Mouse (Mus musculus) cerebellum, adult 2 months (tissue): Measurements from ENCODE around the gene 4933430I17Rik. TPM values are rescaled to one million over a fixed set of nuclear protein-coding genes. Genes with fewer than 3 reads are reported as not detected.
"Not testable (repeated sequence)": the region's sequence is repeated elsewhere in the genome, so short reads cannot be mapped to it uniquely, and the experiment has no call there.

ENCODE experiments used
- DNase-seq, 2 experiments: peaks; one replicate each; pipeline ENCODE4 v3.0.0; 2021
- H3K27ac ChIP-seq: fragments of 200-500 bp; 2 replicates; pipeline ENCODE4 v1.5.1; 2012; ENCODE audit warnings: low read length, control low read depth, inconsistent platforms; ENCODE audit not compliant: insufficient read depth
- H3K27me3 ChIP-seq: fragments of 200-500 bp; 2 replicates; pipeline ENCODE4 v1.6.1; 2012; ENCODE audit warnings: inconsistent platforms, mild to moderate bottlenecking, low read length, moderate library complexity; ENCODE audit not compliant: control insufficient read depth, insufficient read depth
- H3K4me1 ChIP-seq: fragments of 200-500 bp; 2 replicates; pipeline ENCODE4 v1.6.1; 2011; ENCODE audit warnings: low read length; ENCODE audit not compliant: control insufficient read depth, insufficient read depth
- H3K4me3 ChIP-seq: fragments of 200-500 bp; replicated peaks from 2 replicates; pipeline ENCODE3; 2011; ENCODE audit warnings: mild to moderate bottlenecking, low read depth, low read length, control low read depth; ENCODE audit not compliant: insufficient read depth
- CTCF ChIP-seq: fragments of 200-500 bp; IDR thresholded peaks from 2 replicates; pipeline ENCODE4 v1.5.1; 2011; ENCODE audit warnings: low read depth, mild to moderate bottlenecking, control low read depth, low read length, moderate library complexity, borderline replicate concordance; ENCODE audit not compliant: insufficient read depth
- POLR2A ChIP-seq: fragments of 200-500 bp; IDR thresholded peaks from 2 replicates; pipeline ENCODE4 v1.6.1; 2011; ENCODE audit warnings: low read length, control low read depth, borderline replicate concordance; ENCODE audit not compliant: insufficient read depth
- WGBS: fragments of 180-500 bp; shearing (Covaris S2); methylation state at CpG from one replicate; pipeline ENCODE4 v1.1.7; 2018; 5-methylcytosine and 5-hydroxymethylcytosine counted together
- polyA plus RNA-seq: library from polyadenylated mRNA; depleted of rRNA; stranded (reverse); fragments of >200 nt; gene quantifications from 2 replicates; pipeline ENCODE4 v1.2.3, GENCODE M21; 2012; rRNA removed

Gene 4933430I17Rik
- polyA plus RNA-seq: 0.52 and 0.72 TPM in 2 replicates

DNA sequence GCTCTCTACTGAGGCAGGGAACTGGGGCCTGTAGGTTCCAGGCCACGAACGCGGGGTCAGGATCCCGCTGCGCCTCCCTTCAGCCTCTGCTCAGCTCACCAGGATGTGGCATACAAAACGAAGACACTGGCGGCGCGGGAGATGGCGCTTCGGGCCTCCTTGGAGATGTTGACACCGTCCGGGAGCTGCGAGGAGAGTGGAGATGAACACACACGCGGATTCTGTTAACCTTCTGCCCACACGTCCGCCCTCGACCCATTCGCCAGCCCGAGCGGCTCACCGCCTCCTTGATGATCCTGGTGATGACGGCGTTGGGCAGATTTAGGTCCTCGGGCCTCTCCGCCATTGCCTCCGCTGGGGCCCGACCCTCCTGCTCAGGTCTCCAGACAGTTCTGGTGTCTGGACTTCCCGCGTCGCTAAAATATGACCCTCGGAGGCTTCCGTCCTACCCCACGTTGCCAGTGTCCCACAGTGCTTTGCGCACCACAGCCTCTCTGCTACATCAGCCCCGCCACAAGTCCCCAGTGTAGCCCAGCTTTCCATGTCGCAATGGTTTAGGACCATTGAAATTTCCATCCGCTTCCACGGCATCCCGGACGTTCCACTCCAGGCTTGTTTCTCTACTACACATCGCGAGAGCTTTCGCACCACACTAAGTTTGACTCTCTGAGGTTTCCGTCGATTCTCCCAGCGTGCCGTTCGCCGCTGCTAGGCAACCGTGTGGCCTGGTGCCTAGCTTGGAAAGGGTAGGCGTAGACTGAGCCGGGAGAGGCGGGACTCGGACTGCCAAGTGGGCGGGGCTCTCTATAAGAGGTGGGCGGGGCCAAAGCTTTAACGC, at the start of gene 4933430I17Rik, which contains the start of gene Pole3:
TSS of gene 4933430I17Rik (plus strand) at position 719 of the 838 bp plus-strand sequence.
TSS of gene Pole3 (minus strand) at position 418 of the 838 bp plus-strand sequence.
- WGBS: under 1% methylated on average over 59 of the region's 59 CpGs
- DNase-seq: peak; percentile 96 to 98
- TF ChIP-seq CTCF: no peak
- TF ChIP-seq POLR2A: no peak
- peaks cover 3% of the 10 kb centered on the region; the same call in 1 of the 2 replicates for H3K4me1 ChIP-seq
- H3K4me3 ChIP-seq: peak within 1 kb of the TSS; percentile 94
- H3K27me3 ChIP-seq: no peaks in the 10 kb centered on the region
- H3K27ac ChIP-seq: peak within 1 kb of the TSS; percentile 100

DNA sequence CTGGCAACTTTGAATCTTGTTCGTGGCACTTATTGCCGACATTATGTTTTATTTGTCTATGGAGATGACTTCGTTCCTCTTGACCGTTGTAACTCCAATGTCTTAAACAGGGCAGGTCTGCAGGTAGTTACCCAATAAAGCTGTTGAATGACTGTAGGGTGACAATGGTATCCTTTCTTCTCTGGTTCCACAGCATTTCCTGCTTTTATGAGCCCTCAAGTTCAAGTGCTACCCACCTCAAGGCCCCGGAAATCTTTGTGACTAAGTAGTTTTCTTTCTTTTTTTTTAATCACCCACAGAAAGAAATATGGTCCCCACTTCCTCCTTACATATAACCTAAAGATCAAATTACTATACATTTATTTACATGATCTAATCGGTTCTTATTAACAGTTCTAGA, 49.4 kb upstream of the 4933430I17Rik start:
- TF ChIP-seq CTCF: no peak
- TF ChIP-seq POLR2A: no peak
- DNase-seq: no peak
- 94% methylated on average over 6 of the region's 6 CpGs for whole genome bisulfite sequencing
- Histone ChIP-seq H3K27me3 (no peaks in the 10 kb centered on the region), H3K27ac (no peak overlapping the region), H3K4me3 (no peak overlapping the region), H3K4me1 (0 out of 2 replicates have a peak, but pooled peaks cover 3% of the 10 kb centered on the region)

DNA sequence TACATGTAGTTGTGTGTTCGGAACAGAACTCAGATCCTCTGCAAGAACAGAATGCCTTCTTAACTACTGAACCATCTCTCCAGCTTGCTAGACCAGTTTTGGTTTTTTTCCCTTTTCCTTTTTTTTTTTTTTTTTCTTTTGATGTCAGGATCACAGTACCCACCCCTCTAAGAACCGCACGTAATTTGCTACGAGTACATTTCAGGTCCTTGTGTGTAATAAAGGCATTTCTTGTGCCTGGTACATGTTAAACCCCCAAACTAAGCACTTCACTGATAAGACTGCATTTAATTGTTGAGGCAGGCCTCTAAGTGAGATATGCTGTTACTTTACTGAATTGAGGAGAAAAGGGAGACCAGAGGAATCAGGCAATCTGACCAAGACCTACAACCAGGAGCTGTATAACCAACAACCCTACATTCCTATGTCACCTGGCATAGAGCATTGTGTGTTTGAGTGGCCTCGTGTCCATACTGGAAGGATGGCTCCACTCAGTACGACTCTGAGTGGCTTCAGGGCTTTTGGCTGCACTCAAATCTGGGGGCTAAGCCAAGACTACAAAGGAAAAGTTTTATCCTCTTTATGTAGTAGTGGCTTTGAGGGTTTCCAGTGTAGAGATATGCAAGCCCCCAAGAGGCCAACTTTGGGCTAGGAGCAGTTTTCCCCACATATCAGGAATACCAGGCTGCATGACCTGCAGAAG, 47.5 kb upstream of the 4933430I17Rik start:
- Histone ChIP-seq H3K27ac (no peak overlapping the region), H3K27me3 (no peaks in the 10 kb centered on the region), H3K4me3 (no peak overlapping the region), H3K4me1 (0 out of 2 replicates have a peak, but pooled peaks cover 3% of the 10 kb centered on the region)
- TF ChIP-seq CTCF: no peak
- TF ChIP-seq POLR2A: no peak
- DNase-seq: no peak
- WGBS: 85% methylated on average over 6 of the region's 6 CpGs

DNA sequence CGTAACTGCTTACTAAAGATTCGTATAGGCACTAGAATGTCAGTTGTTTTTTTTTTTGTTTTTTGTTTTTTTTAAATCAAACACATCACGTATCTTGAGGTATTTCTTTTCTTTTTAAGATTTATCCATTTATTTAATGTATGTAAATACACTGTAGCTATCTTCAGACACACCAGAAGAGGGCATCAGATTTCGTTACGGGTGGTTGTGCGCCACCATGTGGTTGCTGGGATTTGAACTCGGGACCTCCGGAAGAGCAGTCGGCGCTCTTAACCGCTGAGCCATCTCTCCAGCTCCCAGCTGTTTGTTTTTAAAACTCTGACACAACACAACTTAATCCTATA, 45.6 kb upstream of the 4933430I17Rik start:
- not testable (repeated sequence) for H3K27me3 ChIP-seq
- 13% methylated on average over 11 of the region's 11 CpGs for WGBS
- TF ChIP-seq CTCF: peak; percentile 34

DNA sequence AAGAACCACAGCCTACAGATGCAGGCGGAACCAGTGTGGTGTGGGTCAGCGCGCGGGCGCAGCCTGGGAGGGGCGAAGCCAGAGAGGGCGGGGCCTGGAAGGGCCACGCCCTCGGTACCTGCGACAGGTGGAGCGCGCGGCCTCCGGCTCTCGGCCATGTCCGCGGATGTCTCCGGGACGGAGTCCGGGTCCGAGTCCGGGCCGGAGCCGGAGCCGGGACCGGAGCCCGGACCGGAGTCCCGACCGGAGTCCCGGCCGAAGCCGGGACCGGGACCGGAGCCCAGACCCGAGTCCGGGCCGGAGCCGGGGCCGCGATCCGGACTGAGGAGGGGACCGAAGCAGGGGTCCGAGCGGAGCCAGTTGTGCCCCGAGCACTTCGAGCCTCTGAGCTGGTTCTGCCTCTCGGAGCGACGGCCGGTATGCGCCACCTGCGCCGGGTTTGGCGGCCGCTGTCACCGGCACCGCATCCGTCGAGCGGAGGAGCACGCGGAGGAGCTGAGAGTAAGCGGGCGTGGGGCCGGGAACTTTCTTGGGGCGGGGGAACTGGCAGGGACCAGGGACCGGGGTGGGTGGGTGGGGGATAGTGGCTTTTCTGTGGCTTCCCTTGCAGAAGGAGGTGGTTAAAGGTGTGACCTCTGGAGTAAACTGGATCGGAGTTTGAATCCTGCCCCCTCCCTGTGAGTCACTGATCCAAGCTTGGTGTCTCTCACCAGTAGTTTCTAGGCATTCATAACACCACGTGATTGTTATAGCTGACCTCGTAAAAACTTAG, 45.0 kb upstream of the 4933430I17Rik start, which contains the start of gene Bspry:
TSS of gene Bspry (plus strand) at position 117 of the 772 bp plus-strand sequence.
- H3K4me3 ChIP-seq: peak within 1 kb of the TSS; percentile 63
- WGBS: 3% methylated on average over 71 of the region's 71 CpGs

More for the DNA sequence above, 45.6 kb upstream of the 4933430I17Rik start:
- DNase-seq, H3K4me1 ChIP-seq, H3K27ac ChIP-seq: not testable (repeated sequence)
- peak overlapping the region; percentile 63 for H3K4me3 ChIP-seq

DNA sequence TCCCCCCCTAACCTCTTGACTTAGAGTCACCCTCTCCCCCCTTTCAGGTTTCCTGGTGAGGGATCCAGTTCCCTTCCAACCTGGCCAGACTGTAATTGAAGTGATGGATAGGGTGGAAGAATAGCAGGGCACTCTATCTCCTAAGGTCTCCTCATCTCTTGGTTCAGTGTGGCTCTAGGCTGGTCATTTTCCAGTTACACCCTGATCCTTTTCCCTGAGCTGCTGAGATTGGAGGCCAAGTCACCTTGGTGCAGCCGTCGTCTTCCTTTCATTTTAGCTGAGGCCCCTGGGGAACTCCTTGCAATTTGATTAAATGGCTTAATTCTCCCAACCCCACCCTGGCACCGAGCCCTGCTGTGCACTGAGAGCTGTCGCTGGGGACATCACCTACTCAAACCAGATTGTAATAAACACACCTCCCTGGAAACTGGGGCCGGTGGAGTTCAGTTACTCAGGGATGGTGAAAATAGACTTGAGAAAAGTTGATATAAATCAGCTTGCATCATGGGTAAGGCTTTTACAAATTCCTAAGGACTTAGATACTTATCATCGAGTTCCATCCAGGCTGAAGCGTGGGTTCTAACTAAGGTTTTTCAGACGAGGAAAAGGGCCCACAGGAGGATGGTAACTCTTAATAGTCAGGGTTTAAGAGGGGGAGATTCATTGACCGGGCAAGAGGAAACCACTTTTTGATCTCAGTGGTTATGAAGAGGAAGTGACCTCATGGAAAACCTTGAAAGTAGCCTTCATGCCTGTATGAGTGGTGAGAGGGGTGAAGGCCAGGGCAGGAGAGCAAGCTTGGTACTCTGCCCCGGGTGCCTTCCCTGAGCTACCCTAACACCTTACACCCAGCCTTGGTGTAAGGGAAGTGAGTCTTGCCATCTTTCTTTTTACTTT, 44.2 kb upstream of the 4933430I17Rik start:
- TF ChIP-seq POLR2A (no peak), CTCF (no peak)
- H3K4me3 ChIP-seq: no peak overlapping the region
- H3K4me1 ChIP-seq: 0 out of 2 replicates have a peak, but pooled peaks cover 3% of the 10 kb centered on the region
- H3K27ac ChIP-seq: no peak overlapping the region
- 59% methylated on average over 10 of the region's 10 CpGs for WGBS
- DNase-seq: no peak
- no peaks in the 10 kb centered on the region for H3K27me3 ChIP-seq

More for the DNA sequence above, 45.0 kb upstream of the 4933430I17Rik start, which contains the start of gene Bspry:
- Histone ChIP-seq H3K4me1 (0 out of 2 replicates have a peak, but pooled peaks cover 3% of the 10 kb centered on the region), H3K27me3 (no peaks in the 10 kb centered on the region), H3K27ac (no peak within 1 kb of the TSS)
- DNase-seq: peak; percentile 41 to 43
- TF ChIP-seq POLR2A: no peak
- no peak for TF ChIP-seq CTCF
